In genomic region chr11:74533050-74533449, GRCm38 (mm10) we compare ENCODE assay signal across 19 mouse cellular contexts.
DNase-seq lines count a peak whose midpoint lies in the region; TF ChIP-seq lines count a peak whose summit lies in the region.
"Had no signal": no experiment of that assay in that cellular context is flagged by ENCODE, and none has a peak within 500 bp of the region (broad histone marks: within the 10 kb centered on the region; RNA-seq: fewer than 3 reads in every experiment).

No protein-coding gene starts in this region.

- TF ChIP-seq RAD21 in CH12.LX (IDR thresholded peaks at IDR 0.05; ENCODE audit: low read depth, low read length): no peak; the same call in 1 of the 2 replicates

- no peak; the same call in 1 of the 2 replicates for TF ChIP-seq POLR2A in CH12.LX (IDR thresholded peaks at IDR 0.05; ENCODE audit: low read depth, low read length)

- H3K4me2 ChIP-seq in CH12.LX (ENCODE audit: insufficient read depth, low read depth, poor library complexity, severe bottlenecking): peak overlapping the region; percentile 13; the same call in 1 of the 2 replicates
- H3K4me2 ChIP-seq: embryonic facial prominence, embryonic 13.5 days; embryonic facial prominence, embryonic 15.5 days; forebrain, embryonic 12.5 days had no signal

- no peaks in the 10 kb centered on the region for H3K27me3 ChIP-seq in CH12.LX (replicated peaks)
- H3K27me3 ChIP-seq in splenic B cell, adult 2 months (ENCODE audit: control insufficient read depth, insufficient read depth, low read length, poor library complexity, severe bottlenecking): no peaks in the 10 kb centered on the region
- H3K27me3 ChIP-seq: embryonic facial prominence, embryonic 13.5 days; embryonic facial prominence, embryonic 15.5 days had no signal

- H3K36me3 ChIP-seq in CH12.LX (replicated peaks in 1 of 2; ENCODE audit: control insufficient read depth in 1 of 2, insufficient read depth in 1 of 2, low read length in 1 of 2): no peaks in the 10 kb centered on the region
- H3K36me3 ChIP-seq in splenic B cell, adult 2 months (ENCODE audit: control insufficient read depth, insufficient read depth, low read length, poor library complexity, severe bottlenecking): no peaks in the 10 kb centered on the region
- H3K36me3 ChIP-seq: embryonic facial prominence, embryonic 13.5 days; embryonic facial prominence, embryonic 15.5 days; forebrain, embryonic 10.5 days; forebrain, embryonic 12.5 days had no signal

- TF ChIP-seq CTCF in CH12.LX (conservative IDR thresholded peaks at IDR 0.05 in 1 of 2, IDR thresholded peaks at IDR 0.05 in 1 of 2; ENCODE audit: low read depth in 2 of 2, low read length in 2 of 2): no peak

- dilution Hi-C loops in CH12.LX (cut with MboI; ENCODE audit: extremely low pct_ligation_motif_present, extremely low pct_unique_long_range_greater_than_20kb, low sequenced_read_pairs): no loop called here

- no peaks in the 10 kb centered on the region for H3K9me3 ChIP-seq in CH12.LX (replicated peaks; ENCODE audit: low read length)
- H3K9me3 ChIP-seq: embryonic facial prominence, embryonic 13.5 days; embryonic facial prominence, embryonic 15.5 days; forebrain, embryonic 10.5 days; forebrain, embryonic 12.5 days had no signal

- peak overlapping the region; percentile 26; the same call in 1 of the 2 replicates for H3K9ac ChIP-seq in CH12.LX (ENCODE audit: insufficient read depth, low read depth)
- H3K9ac ChIP-seq: embryonic facial prominence, embryonic 13.5 days; embryonic facial prominence, embryonic 15.5 days; forebrain, embryonic 12.5 days had no signal

- H3K4me3 ChIP-seq in CH12.LX (replicated peaks in 1 of 3; ENCODE audit: low read depth in 2 of 3, low read length in 2 of 3, poor library complexity in 1 of 3): no peak overlapping the region
- H3K4me3 ChIP-seq: embryonic facial prominence, embryonic 13.5 days; embryonic facial prominence, embryonic 15.5 days; erythroblast, embryonic 14.5 days; forebrain, embryonic 10.5 days; forebrain, embryonic 12.5 days had no signal

- no peaks in the 10 kb centered on the region for H3K79me2 ChIP-seq in CH12.LX (replicated peaks; ENCODE audit: control insufficient read depth, extremely low read depth, insufficient read depth, poor library complexity, severe bottlenecking)

- DNase-seq in A20 (ENCODE audit: low read depth, low spot score): peak; percentile 88
- DNase-seq in CH12.LX (ENCODE audit: extremely low read depth): peak; percentile 94
- peak; percentile 29 for DNase-seq in splenic B cell, adult 2 months (ENCODE audit: low read depth, low spot score)
- DNase-seq in frontal cortex, adult 2 months (ENCODE audit: extremely low spot score in 1 of 2, low spot score in 1 of 2): no peak
- DNase-seq in T-cell, adult 2 months (ENCODE audit: low spot score): no peak
- DNase-seq: adrenal gland, adult 8-10 months; adrenal gland, postnatal 14 days; adrenal gland, postnatal 36 days; B cell, adult 2 months; cerebellum, adult 11-12 months; cerebellum, adult 2 months; cerebellum, adult 9-10 months; cerebellum, postnatal 10 days; cerebellum, postnatal 25 days had no signal

- in situ Hi-C loops in CH12.LX (cut with MboI; ENCODE audit: low pct_ligation_motif_present, low pct_unique_long_range_greater_than_20kb, low sequenced_read_pairs): loop anchor here (10.0 kb wide), 1 partner anchor 158 kb away; no protein-coding TSS in a partner anchor

- peak; percentile 99 for TF ChIP-seq EP300 in CH12.LX (IDR thresholded peaks at IDR 0.05; ENCODE audit: low read length)

- H3K27ac ChIP-seq in CH12.LX (ENCODE audit: insufficient read depth, low read depth): peak overlapping the region; percentile 100
- H3K27ac ChIP-seq: embryonic facial prominence, embryonic 13.5 days; embryonic facial prominence, embryonic 15.5 days; forebrain, embryonic 10.5 days; forebrain, embryonic 12.5 days had no signal

- H3K4me1 ChIP-seq in CH12.LX (ENCODE audit: control insufficient read depth in 1 of 2, insufficient read depth in 2 of 2): peaks cover 40 to 83% of the 10 kb centered on the region in 2 experiments

TF ChIP-seq in CH12.LX, 34 proteins besides CTCF, POLR2A, EP300 and RAD21:
- peak; percentile 86; the same call in 1 of the 2 replicates for TF ChIP-seq CHD1 (IDR thresholded peaks at IDR 0.05; ENCODE audit: low read depth, low read length)
- TF ChIP-seq MXI1 (IDR thresholded peaks at IDR 0.05; ENCODE audit: low read depth, low read length): no peak
- TF ChIP-seq BHLHE40 (IDR thresholded peaks at IDR 0.05; ENCODE audit: low read depth, low read length): peak; percentile 98
- TF ChIP-seq GABPA (IDR thresholded peaks at IDR 0.05; ENCODE audit: insufficient replicate concordance, low read depth, low read length): no peak
- TF ChIP-seq NRF1 (IDR thresholded peaks at IDR 0.05; ENCODE audit: low read depth, low read length): 0 out of 2 replicates have a peak, but pooled peaks have one; percentile 29
- peak; percentile 87; the same call in 1 of the 2 replicates for TF ChIP-seq UBTF (IDR thresholded peaks at IDR 0.05; ENCODE audit: low read depth, low read length)
- TF ChIP-seq KAT2A (IDR thresholded peaks at IDR 0.05; ENCODE audit: insufficient replicate concordance, low read length): 0 out of 2 replicates have a peak, but pooled peaks have one; percentile 64
- TF ChIP-seq CHD2 (IDR thresholded peaks at IDR 0.05; ENCODE audit: low read length): peak; percentile 87
- peak; percentile 98 for TF ChIP-seq IRF4 (IDR thresholded peaks at IDR 0.05; ENCODE audit: low read depth, low read length)
- TF ChIP-seq HCFC1 (IDR thresholded peaks at IDR 0.05; ENCODE audit: low read depth, low read length): peak; percentile 47
- no peak for TF ChIP-seq NELFE (IDR thresholded peaks at IDR 0.05; ENCODE audit: low read depth, low read length)
- TF ChIP-seq SIN3A (IDR thresholded peaks at IDR 0.05; ENCODE audit: low read length): peak; percentile 71
- TF ChIP-seq ZMIZ1 (IDR thresholded peaks at IDR 0.05; ENCODE audit: low read depth, low read length): peak; percentile 57
- TF ChIP-seq TBP (conservative IDR thresholded peaks at IDR 0.05; ENCODE audit: low read depth, low read length): peak; percentile 73; the same call in 1 of the 2 replicates
- TF ChIP-seq ZC3H11A (IDR thresholded peaks at IDR 0.05; ENCODE audit: low read depth, low read length): no peak
- TF ChIP-seq JUND (conservative IDR thresholded peaks at IDR 0.05; ENCODE audit: low read depth, low read length): peak; percentile 11; the same call in 1 of the 2 replicates
- no peak for TF ChIP-seq PAX5 (IDR thresholded peaks at IDR 0.05; ENCODE audit: low read length)
- no peak for TF ChIP-seq POLR2AphosphoS2 (IDR thresholded peaks at IDR 0.05; ENCODE audit: low read depth, low read length)
- TF ChIP-seq MYC (IDR thresholded peaks at IDR 0.05; ENCODE audit: low read depth, low read length): no peak; the same call in 1 of the 2 replicates
- TF ChIP-seq SMC3 (IDR thresholded peaks at IDR 0.05; ENCODE audit: low read depth, low read length): peak; percentile 1; the same call in 1 of the 2 replicates
- TF ChIP-seq MAZ (IDR thresholded peaks at IDR 0.05; ENCODE audit: low read depth, low read length): peak; percentile 94
- peak; percentile 82 for TF ChIP-seq MAFK (IDR thresholded peaks at IDR 0.05; ENCODE audit: insufficient replicate concordance, low read length)
- peak; percentile 100 for TF ChIP-seq TCF12 (IDR thresholded peaks at IDR 0.05; ENCODE audit: low read depth, low read length)
- peak; percentile 74; the same call in 1 of the 2 replicates for TF ChIP-seq MAX (IDR thresholded peaks at IDR 0.05; ENCODE audit: low read length)
- TF ChIP-seq MEF2A (IDR thresholded peaks at IDR 0.05; ENCODE audit: borderline replicate concordance, low read depth, low read length): peak; percentile 96
- no peak for TF ChIP-seq USF1 (IDR thresholded peaks at IDR 0.05; ENCODE audit: low read depth, low read length)
- peak; percentile 50 for TF ChIP-seq JUN (IDR thresholded peaks at IDR 0.05; ENCODE audit: insufficient read depth, low read depth, low read length)
- TF ChIP-seq ETS1 (conservative IDR thresholded peaks at IDR 0.05; ENCODE audit: low read depth, low read length): peak; percentile 98
- peak; percentile 78 for TF ChIP-seq ELF1 (IDR thresholded peaks at IDR 0.05; ENCODE audit: low read depth, low read length)
- TF ChIP-seq ZNF384 (IDR thresholded peaks at IDR 0.05; ENCODE audit: low read depth, low read length): peak; percentile 68; the same call in 1 of the 2 replicates
- TF ChIP-seq USF2 (conservative IDR thresholded peaks at IDR 0.05; ENCODE audit: low read depth, low read length): no peak
- TF ChIP-seq ZKSCAN1 (IDR thresholded peaks at IDR 0.05; ENCODE audit: borderline replicate concordance, low read depth, low read length): no peak
- 0 out of 2 replicates have a peak, but pooled peaks have one; percentile 31 for TF ChIP-seq E2F4 (IDR thresholded peaks at IDR 0.05; ENCODE audit: insufficient replicate concordance, low read depth, low read length)
- peak; percentile 78 for TF ChIP-seq RCOR1 (conservative IDR thresholded peaks at IDR 0.05; ENCODE audit: low read depth, low read length)

Comparison
In these comparisons a context has a peak if more than half of its experiments do, and no peak if none do; other contexts are left out.
1. DNase-seq: peak in A20 (single experiment), CH12.LX (single experiment) and splenic B cell, adult 2 months (single experiment); none in frontal cortex, adult 2 months (0 of 2) and T-cell, adult 2 months (single experiment).